Mouse (Mus musculus) embryonic facial prominence, embryonic 15.5 days (tissue): ENCODE measurements at regions not wholly inside any gene's neighbourhood (a gene's known extent, or its start where the extent isn't known, plus 50 kb on each side); places are given as distances from the start of the nearest gene placed in this dataset. TPM values are rescaled to one million over a fixed set of nuclear protein-coding genes. Genes with fewer than 3 reads are reported as not detected.

Experiments
- ATAC-seq: fragments of 200-750 bp; cut with Nextera tagmentation; 2 replicates; pipeline ENCODE4 v1.8.0; 2017; ENCODE audit warnings: low read depth, moderate TSS enrichment; ENCODE audit not compliant: insufficient number of reproducible peaks, low FRiP score, low TSS enrichment
- H3K27ac ChIP-seq: fragments of 300-500 bp; sonication (generic); replicated peaks from 2 replicates; pipeline ENCODE4 v1.5.1; 2015; ENCODE audit warnings: mild to moderate bottlenecking, inconsistent platforms
- H3K27me3 ChIP-seq: fragments of 300-500 bp; sonication (generic); 2 replicates; pipeline ENCODE4 v1.6.1; 2015; ENCODE audit warnings: inconsistent platforms
- H3K36me3 ChIP-seq: fragments of 300-500 bp; sonication (generic); 2 replicates; pipeline ENCODE4 v1.6.1; 2015; ENCODE audit warnings: mild to moderate bottlenecking, inconsistent platforms
- H3K4me1 ChIP-seq: fragments of 300-500 bp; sonication (generic); 2 replicates; pipeline ENCODE4 v1.6.1; 2015; ENCODE audit warnings: inconsistent platforms
- H3K4me2 ChIP-seq: fragments of 300-500 bp; sonication (generic); replicated peaks from 2 replicates; pipeline ENCODE4 v1.6.1; 2015; ENCODE audit warnings: mild to moderate bottlenecking, inconsistent platforms
- H3K4me3 ChIP-seq: fragments of 300-500 bp; sonication (generic); replicated peaks from 2 replicates; pipeline ENCODE4 v1.5.1; 2015; ENCODE audit warnings: mild to moderate bottlenecking, inconsistent platforms
- H3K9ac ChIP-seq: fragments of 300-500 bp; sonication (generic); 2 replicates; pipeline ENCODE4 v1.6.1; 2015; ENCODE audit warnings: inconsistent platforms
- H3K9me3 ChIP-seq: fragments of 300-500 bp; sonication (generic); replicated peaks from 2 replicates; pipeline ENCODE4 v1.6.1; 2016; ENCODE audit warnings: inconsistent platforms
- WGBS: fragments of 180-500 bp; shearing (Covaris S2); methylation state at CpG from one replicate; pipeline ENCODE4 v1.1.7; 2015; 5-methylcytosine and 5-hydroxymethylcytosine counted together
- microRNA-seq: library from miRNA; unstranded; fragments of <30 nt; microRNA quantifications from one replicate; pipeline ENCODE4, GENCODE M21; 2016; ENCODE audit warnings: borderline number of aligned reads

- Histone ChIP-seq H3K4me1 (no peaks in the 10 kb centered on the region), H3K27ac (no peak overlapping the region), H3K4me3 (no peak overlapping the region), H3K9ac (no peak overlapping the region), H3K36me3 (no peaks in the 10 kb centered on the region), H3K4me2 (no peak overlapping the region), H3K9me3 (no peaks in the 10 kb centered on the region), H3K27me3 (peaks cover 35% of the 10 kb centered on the region)
- ATAC-seq = no peak
- 78% methylated on average over 5 of the region's 5 CpGs for WGBS
Observed at GRCm38 (mm10) chr5:120353657-120354056, 77.8 kb upstream of the Lhx5 start.

- no peak overlapping the region for H3K4me3 ChIP-seq
- no peak overlapping the region for H3K27ac ChIP-seq
- no peak overlapping the region for H3K4me2 ChIP-seq
- H3K36me3 ChIP-seq = no peaks in the 10 kb centered on the region
- ATAC-seq = no peak
- H3K27me3 ChIP-seq = peaks cover 60% of the 10 kb centered on the region
- no peak overlapping the region for H3K9ac ChIP-seq
- H3K9me3 ChIP-seq = no peaks in the 10 kb centered on the region
- no peaks in the 10 kb centered on the region for H3K4me1 ChIP-seq
- 75% methylated on average over 4 of the region's 4 CpGs for WGBS
Observed at GRCm38 (mm10) chr5:120356950-120357349, 74.5 kb upstream of the Lhx5 start.

- Histone ChIP-seq H3K4me3 (no peak overlapping the region), H3K27me3 (peaks cover 57% of the 10 kb centered on the region), H3K27ac (no peak overlapping the region), H3K4me1 (no peaks in the 10 kb centered on the region), H3K4me2 (no peak overlapping the region), H3K9me3 (no peaks in the 10 kb centered on the region), H3K36me3 (no peaks in the 10 kb centered on the region), H3K9ac (no peak overlapping the region)
- ATAC-seq = no peak
- WGBS = 10% methylated on average over 20 of the region's 20 CpGs
Observed at GRCm38 (mm10) chr5:120358084-120358690, 73.3 kb upstream of the Lhx5 start.

- Histone ChIP-seq H3K4me1 (no peaks in the 10 kb centered on the region), H3K4me3 (no peak overlapping the region), H3K4me2 (no peak overlapping the region), H3K9ac (no peak overlapping the region), H3K36me3 (no peaks in the 10 kb centered on the region), H3K27me3 (0 out of 2 replicates have a peak, but pooled peaks cover 7% of the 10 kb centered on the region), H3K9me3 (no peaks in the 10 kb centered on the region), H3K27ac (no peak overlapping the region)
- WGBS = 55% methylated on average over 10 of the region's 10 CpGs
- ATAC-seq = no peak
Observed at GRCm38 (mm10) chr5:120365950-120366467, 65.5 kb upstream of the Lhx5 start.

GRCm38 (mm10) chr5:120368797-120369196 is 62.7 kb upstream of the Lhx5 start:
- Histone ChIP-seq H3K27me3 (0 out of 2 replicates have a peak, but pooled peaks cover 8% of the 10 kb centered on the region), H3K36me3 (no peaks in the 10 kb centered on the region), H3K4me1 (no peaks in the 10 kb centered on the region), H3K9me3 (no peaks in the 10 kb centered on the region), H3K9ac (no peak overlapping the region), H3K4me3 (no peak overlapping the region), H3K4me2 (no peak overlapping the region), H3K27ac (no peak overlapping the region)
- no peak for ATAC-seq
- 93% methylated on average over 1 of the region's 1 CpGs for WGBS

GRCm38 (mm10) chr5:120371176-120371819 is 60.2 kb upstream of the Lhx5 start:
- Histone ChIP-seq H3K4me3 (no peak overlapping the region), H3K9ac (no peak overlapping the region), H3K9me3 (no peaks in the 10 kb centered on the region), H3K36me3 (no peaks in the 10 kb centered on the region), H3K27me3 (0 out of 2 replicates have a peak, but pooled peaks cover 8% of the 10 kb centered on the region), H3K4me2 (no peak overlapping the region; the same call in 1 of the 2 replicates), H3K27ac (no peak overlapping the region), H3K4me1 (no peaks in the 10 kb centered on the region)
- no peak for ATAC-seq
- 5% methylated on average over 15 of the region's 15 CpGs for whole genome bisulfite sequencing

GRCm38 (mm10) chr5:120373426-120373825 is 58.1 kb upstream of the Lhx5 start:
- Histone ChIP-seq H3K9me3 (no peaks in the 10 kb centered on the region), H3K4me2 (no peak overlapping the region)
- 88% methylated on average over 7 of the region's 7 CpGs for WGBS

More at GRCm38 (mm10) chr5:120373426-120373825, 58.1 kb upstream of the Lhx5 start:
- Histone ChIP-seq H3K27ac (no peak overlapping the region), H3K4me1 (no peaks in the 10 kb centered on the region), H3K36me3 (no peaks in the 10 kb centered on the region), H3K27me3 (0 out of 2 replicates have a peak, but pooled peaks cover 5% of the 10 kb centered on the region), H3K9ac (no peak overlapping the region), H3K4me3 (no peak overlapping the region)
- no peak for ATAC-seq

Small RNA genes lying in the stretch of these regions (microRNA-seq; reads per million reads assigned to microRNA genes)
- not detected for gene Gm26474
